Mouse (Mus musculus) ES-Bruce4 (cell line): Measurements from ENCODE around the gene Pard3. TPM values are rescaled to one million over a fixed set of nuclear protein-coding genes. Genes with fewer than 3 reads are reported as not detected.

Experiments used
- H3K27ac ChIP-seq: 2 replicates; pipeline ENCODE4 v1.5.1; 2012; ENCODE audit warnings: low read length, inconsistent platforms; ENCODE audit not compliant: insufficient read depth
- H3K27me3 ChIP-seq: 2 replicates; pipeline ENCODE4 v1.6.1; 2012; ENCODE audit warnings: mild to moderate bottlenecking, low read length, inconsistent platforms; ENCODE audit not compliant: control insufficient read depth, poor library complexity, insufficient read depth, severe bottlenecking
- H3K36me3 ChIP-seq: 2 replicates; pipeline ENCODE4 v1.6.1; 2012; ENCODE audit warnings: inconsistent platforms, mild to moderate bottlenecking, low read length, moderate library complexity; ENCODE audit not compliant: control insufficient read depth, poor library complexity, insufficient read depth, severe bottlenecking
- H3K4me1 ChIP-seq: one replicate; pipeline ENCODE4 v1.8.1; 2011; ENCODE audit warnings: low read length; ENCODE audit not compliant: control insufficient read depth, insufficient read depth
- H3K4me3 ChIP-seq: 2 replicates; pipeline ENCODE4 v1.5.1; 2011; ENCODE audit warnings: low read depth, mild to moderate bottlenecking, low read length
- H3K9ac ChIP-seq: 2 replicates; pipeline ENCODE4 v1.6.1; 2012; ENCODE audit warnings: low read depth, mild to moderate bottlenecking, inconsistent platforms; ENCODE audit not compliant: poor library complexity, severe bottlenecking
- H3K9me3 ChIP-seq: replicated peaks from 2 replicates; pipeline ENCODE4 v1.6.1; 2012; ENCODE audit warnings: mild to moderate bottlenecking, low read length, inconsistent platforms; ENCODE audit not compliant: control insufficient read depth, poor library complexity, insufficient read depth, severe bottlenecking
- CTCF ChIP-seq: IDR thresholded peaks from one replicate; pipeline ENCODE4 v1.8.1; 2011; ENCODE audit warnings: low read depth, low read length
- EP300 ChIP-seq: IDR thresholded peaks from 2 replicates; pipeline ENCODE4 v1.6.1; 2011; ENCODE audit warnings: low read depth, low read length; ENCODE audit not compliant: insufficient read depth
- POLR2A ChIP-seq: IDR thresholded peaks from one replicate; pipeline ENCODE4 v1.8.1; 2011; ENCODE audit warnings: low read length; ENCODE audit not compliant: insufficient read depth
- polyA plus RNA-seq: library from polyadenylated mRNA; stranded (reverse); fragments of >200 nt; gene quantifications from 2 replicates; pipeline ENCODE4 v1.2.4, GENCODE M21; 2011; ENCODE audit warnings: low read depth; ENCODE audit not compliant: missing spikeins, insufficient read depth, insufficient read length

Gene Pard3
- polyA plus RNA-seq, 1 experiment, result 38.0 TPM

- no peak overlapping the region for H3K9ac ChIP-seq
- H3K27me3 ChIP-seq, result no peaks in the 10 kb centered on the region
Observed at GRCm38 (mm10) chr8:127616681-127617080, 553.0 kb downstream of the Pard3 start.

GRCm38 (mm10) chr8:127622137-127622536 lies 558.4 kb downstream of the Pard3 start:
- Histone ChIP-seq H3K9me3 (no peaks in the 10 kb centered on the region), H3K4me1 (no peaks in the 10 kb centered on the region), H3K9ac (no peak overlapping the region), H3K36me3 (no peaks in the 10 kb centered on the region), H3K4me3 (no peak overlapping the region), H3K27ac (no peak overlapping the region), H3K27me3 (no peaks in the 10 kb centered on the region)
- TF ChIP-seq EP300, result no peak
- no peak for TF ChIP-seq POLR2A
- no peak for TF ChIP-seq CTCF

More at GRCm38 (mm10) chr8:127616681-127617080, 553.0 kb downstream of the Pard3 start:
- peaks cover 23% of the 10 kb centered on the region for H3K9me3 ChIP-seq
- TF ChIP-seq EP300, result no peak
- TF ChIP-seq CTCF, result no peak
- TF ChIP-seq POLR2A, result no peak
- no peaks in the 10 kb centered on the region for H3K4me1 ChIP-seq
- 0 out of 2 replicates have a peak, but pooled peaks cover under 1% of the 10 kb centered on the region for H3K36me3 ChIP-seq
- no peak overlapping the region for H3K27ac ChIP-seq
- H3K4me3 ChIP-seq, result no peak overlapping the region

GRCm38 (mm10) chr8:127638232-127639087 lies 574.8 kb downstream of the Pard3 start:
- H3K36me3 ChIP-seq, result no peaks in the 10 kb centered on the region
- no peaks in the 10 kb centered on the region for H3K9me3 ChIP-seq
- no peak overlapping the region for H3K9ac ChIP-seq
- no peak for TF ChIP-seq EP300
- TF ChIP-seq POLR2A, result no peak
- no peak for TF ChIP-seq CTCF
- no peaks in the 10 kb centered on the region for H3K27me3 ChIP-seq
- H3K27ac ChIP-seq, result no peak overlapping the region
- no peak overlapping the region for H3K4me3 ChIP-seq
- H3K4me1 ChIP-seq, result no peaks in the 10 kb centered on the region

- Histone ChIP-seq H3K27ac (no peak overlapping the region), H3K4me3 (no peak overlapping the region), H3K9me3 (no peaks in the 10 kb centered on the region), H3K4me1 (no peaks in the 10 kb centered on the region), H3K36me3 (no peaks in the 10 kb centered on the region), H3K9ac (no peak overlapping the region), H3K27me3 (no peaks in the 10 kb centered on the region)
- TF ChIP-seq CTCF (no peak), EP300 (no peak), POLR2A (no peak)
Observed at GRCm38 (mm10) chr8:127639088-127639453, 575.4 kb downstream of the Pard3 start.

- Histone ChIP-seq H3K36me3 (no peaks in the 10 kb centered on the region), H3K4me3 (no peak overlapping the region), H3K4me1 (no peaks in the 10 kb centered on the region), H3K27ac (no peak overlapping the region), H3K27me3 (no peaks in the 10 kb centered on the region), H3K9ac (no peak overlapping the region), H3K9me3 (no peaks in the 10 kb centered on the region)
- TF ChIP-seq EP300 (no peak), POLR2A (no peak), CTCF (no peak)
Observed at GRCm38 (mm10) chr8:127655559-127655958, 591.9 kb downstream of the Pard3 start.

Other genes starting within 250 kb of the Pard3 start
- 642 and 659 TPM in 2 replicates for gene Tomm20, start 118.0 kb upstream of the Pard3 start, polyA plus RNA-seq
- gene Rbm34, start 92.8 kb upstream of the Pard3 start, polyA plus RNA-seq, result 55.0 and 58.7 TPM in 2 replicates